Mouse (Mus musculus): Measurements from ENCODE around the gene Defb30. TPM values are rescaled to one million over a fixed set of nuclear protein-coding genes. Genes with fewer than 3 reads are reported as not detected.

The Defb30 gene
- total RNA-seq, 2 experiments from 2014 or later: not detected

Other genes starting within 250 kb of the Defb30 start
- gene Wdfy2, start 212.3 kb downstream of the Defb30 start, total RNA-seq (2021): 10 to 100 TPM; 14.6 TPM
- gene Defb48, start 65.5 kb downstream of the Defb30 start, total RNA-seq (2021): not detected
- not detected for gene Defb47, start 51.9 kb downstream of the Defb30 start, total RNA-seq (2021)
- not detected for gene Defb43, start 38.2 kb downstream of the Defb30 start, total RNA-seq (2021)
- not detected for gene Defb42, start 3.0 kb downstream of the Defb30 start, total RNA-seq (2021)